Mouse (Mus musculus): ENCODE data around the gene Pgm5. TPM values are rescaled to one million over a fixed set of nuclear protein-coding genes. Genes with fewer than 3 reads are reported as not detected.

Pgm5 gene
- total and polyA plus RNA-seq, 3 experiments, result not detected

DNA sequence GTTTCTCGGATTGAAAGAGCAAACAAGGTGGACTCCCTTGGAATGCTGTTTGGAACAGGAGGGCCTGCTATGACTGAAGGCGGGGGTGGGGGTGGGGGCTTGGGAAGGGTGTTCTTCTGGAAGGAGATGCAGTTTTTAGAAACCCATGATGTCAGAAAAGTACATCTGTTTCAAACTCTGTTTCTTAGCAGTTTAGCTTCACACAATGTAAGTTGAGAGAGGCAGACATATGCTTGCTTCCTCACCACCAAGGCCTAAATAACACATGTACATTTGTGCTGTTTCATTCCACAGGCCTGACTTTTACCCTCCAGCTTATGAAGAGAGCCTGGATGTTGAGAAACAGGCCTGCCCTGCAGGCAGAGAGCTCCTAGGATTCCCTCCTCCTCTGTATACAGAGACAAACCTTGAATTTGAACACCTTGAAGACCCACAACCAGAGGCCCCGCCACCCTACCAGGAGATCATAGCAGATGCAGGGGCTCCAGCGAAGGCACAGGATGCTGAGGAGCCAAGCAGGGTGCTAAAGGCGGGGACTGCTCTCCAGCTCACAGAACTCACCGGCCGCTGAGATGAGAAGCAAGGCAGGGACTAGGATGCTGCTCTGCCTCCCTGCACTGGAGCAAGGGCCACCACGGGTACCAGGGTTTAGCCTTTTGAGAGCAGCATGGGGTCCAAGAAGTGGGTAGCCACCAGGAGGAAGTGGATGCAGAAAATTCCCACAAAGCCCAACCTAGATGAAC lies 184.2 kb downstream of the Pgm5 start:
- Histone ChIP-seq H3K4me3 (ENCODE audit: control insufficient read depth in 1 of 2, insufficient read depth in 1 of 2, low read depth in 2 of 2, low read length in 2 of 2) (no peak overlapping the region), H3K79me2 (ENCODE audit: control insufficient read depth, insufficient read depth, low read length, poor library complexity) (no peaks in the 10 kb centered on the region), H3K9me3 (replicated peaks; ENCODE audit: insufficient read depth, low read length) (no peaks in the 10 kb centered on the region), H3K27me3 (ENCODE audit: control insufficient read depth in 1 of 2, insufficient read depth in 2 of 2, low read length in 2 of 2) (peaks cover 3 to 4% of the 10 kb centered on the region in 2 experiments; a peak in 2 of 4 replicates), H3K9ac (ENCODE audit: control insufficient read depth, low read depth, low read length, poor library complexity, severe bottlenecking) (no peak overlapping the region), H3K36me3 (ENCODE audit: control insufficient read depth in 1 of 2, insufficient read depth in 2 of 2, low read length in 2 of 2) (no peaks in the 10 kb centered on the region), H3K4me1 (ENCODE audit: control insufficient read depth in 1 of 2, insufficient read depth in 2 of 2, low read length in 2 of 2) (no peaks in the 10 kb centered on the region), H3K27ac (ENCODE audit: control insufficient read depth, low read depth, low read length) (no peak overlapping the region)
- no peak for DNase-seq (ENCODE audit: low read depth, low spot score)
- TF ChIP-seq MYC (IDR thresholded peaks at IDR 0.05; ENCODE audit: low read depth, low read length) (no peak), HCFC1 (IDR thresholded peaks at IDR 0.05; ENCODE audit: low read depth, low read length) (no peak), MEF2A (IDR thresholded peaks at IDR 0.05; ENCODE audit: extremely low read depth, insufficient replicate concordance, low read depth, low read length, poor library complexity, severe bottlenecking) (no peak), NELFE (IDR thresholded peaks at IDR 0.05; ENCODE audit: low read depth, low read length) (no peak), USF2 (IDR thresholded peaks at IDR 0.05; ENCODE audit: borderline replicate concordance in 1 of 2, insufficient read depth in 1 of 2, low read depth in 1 of 2, low read length in 2 of 2) (no peak), MAFK (IDR thresholded peaks at IDR 0.05; ENCODE audit: borderline replicate concordance, low read depth, low read length) (no peak)

DNA sequence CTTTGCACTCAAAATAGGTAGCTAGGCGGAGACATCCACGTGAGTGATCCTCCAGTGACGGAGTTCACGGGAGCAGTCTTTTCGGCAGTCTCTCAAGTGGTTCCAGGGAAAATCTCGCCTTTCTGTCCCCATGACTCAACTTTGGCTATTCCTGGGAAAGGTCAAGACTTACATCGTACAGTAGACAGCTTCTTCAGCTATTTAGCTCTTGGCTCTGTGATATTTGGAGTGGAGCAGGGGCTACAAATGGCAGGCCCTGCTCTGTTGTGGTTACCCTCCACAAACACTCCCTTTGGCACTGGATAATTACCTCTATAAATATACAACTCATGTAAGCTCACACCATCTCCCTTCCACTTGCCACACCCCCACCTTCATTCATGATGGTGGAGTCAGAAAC lies 185.2 kb downstream of the Pgm5 start:
- Histone ChIP-seq H3K27ac (ENCODE audit: control insufficient read depth, low read depth, low read length) (no peak overlapping the region), H3K9me3 (replicated peaks; ENCODE audit: insufficient read depth, low read length) (no peaks in the 10 kb centered on the region), H3K9ac (ENCODE audit: control insufficient read depth, low read depth, low read length, poor library complexity, severe bottlenecking) (no peak overlapping the region), H3K36me3 (ENCODE audit: control insufficient read depth in 1 of 2, insufficient read depth in 2 of 2, low read length in 2 of 2) (no peaks in the 10 kb centered on the region), H3K4me1 (ENCODE audit: control insufficient read depth in 1 of 2, insufficient read depth in 2 of 2, low read length in 2 of 2) (no peaks in the 10 kb centered on the region), H3K79me2 (ENCODE audit: control insufficient read depth, insufficient read depth, low read length, poor library complexity) (no peaks in the 10 kb centered on the region), H3K27me3 (ENCODE audit: control insufficient read depth in 1 of 2, insufficient read depth in 2 of 2, low read length in 2 of 2) (peaks cover 4 to 5% of the 10 kb centered on the region in 2 experiments; a peak in 2 of 4 replicates), H3K4me3 (ENCODE audit: control insufficient read depth in 1 of 2, insufficient read depth in 1 of 2, low read depth in 2 of 2, low read length in 2 of 2) (no peak overlapping the region)
- TF ChIP-seq POLR2AphosphoS2 (IDR thresholded peaks at IDR 0.05; ENCODE audit: low read length), result no peak
- no peak for TF ChIP-seq RCOR1 (IDR thresholded peaks at IDR 0.05; ENCODE audit: low read depth, low read length)
- no peak for TF ChIP-seq TCF12 (IDR thresholded peaks at IDR 0.05; ENCODE audit: low read depth, low read length)
- no peak for TF ChIP-seq KAT2A (conservative IDR thresholded peaks at IDR 0.05; ENCODE audit: low read depth, low read length)
- no peak for TF ChIP-seq UBTF (IDR thresholded peaks at IDR 0.05; ENCODE audit: borderline replicate concordance, insufficient read depth, low read depth, low read length)
- TF ChIP-seq ZMIZ1 (IDR thresholded peaks at IDR 0.05; ENCODE audit: low read depth, low read length), result no peak
- TF ChIP-seq GABPA (IDR thresholded peaks at IDR 0.05; ENCODE audit: low read depth, low read length), result no peak
- no peak for TF ChIP-seq CHD2 (IDR thresholded peaks at IDR 0.05; ENCODE audit: low read length)
- TF ChIP-seq USF2 (IDR thresholded peaks at IDR 0.05; ENCODE audit: borderline replicate concordance in 1 of 2, insufficient read depth in 1 of 2, low read depth in 1 of 2, low read length in 2 of 2), result no peak
- TF ChIP-seq CHD1 (IDR thresholded peaks at IDR 0.05; ENCODE audit: low read depth, low read length), result no peak
- DNase-seq (ENCODE audit: low read depth, low spot score), result no peak

Data from MEL (cell line).